Mouse (Mus musculus): ENCODE measurements at regions not wholly inside any gene's neighbourhood (a gene's known extent, or its start where the extent isn't known, plus 50 kb on each side); places are given as distances from the start of the nearest gene placed in this dataset.

- Histone ChIP-seq H3K4me3 (no peak overlapping the region), H3K9me3 (replicated peaks) (no peaks in the 10 kb centered on the region), H3K27ac (no peak overlapping the region), H3K27me3 (no peaks in the 10 kb centered on the region), H3K36me3 (ENCODE audit: poor library complexity, severe bottlenecking) (no peaks in the 10 kb centered on the region), H3K4me1 (no peaks in the 10 kb centered on the region), H3K9ac (no peak overlapping the region), H3K4me2 (no peak overlapping the region)
- 64% methylated on average over 3 of the region's 3 CpGs for WGBS
- peak; percentile 55 for ATAC-seq
These were observed 315.4 kb upstream of the Dnajc24 start for GRCm38 (mm10) chr2:106318695-106319266.

GRCm38 (mm10) chr2:106346781-106347180 is 343.4 kb upstream of the Dnajc24 start:
- Histone ChIP-seq H3K4me2 (no peak overlapping the region), H3K27ac (no peak overlapping the region), H3K36me3 (ENCODE audit: poor library complexity, severe bottlenecking) (no peaks in the 10 kb centered on the region), H3K4me3 (no peak overlapping the region), H3K27me3 (no peaks in the 10 kb centered on the region), H3K9me3 (replicated peaks) (no peaks in the 10 kb centered on the region), H3K4me1 (no peaks in the 10 kb centered on the region), H3K9ac (no peak overlapping the region)
- no peak for ATAC-seq
- 87% methylated on average over 6 of the region's 6 CpGs for WGBS

- Histone ChIP-seq H3K36me3 (ENCODE audit: poor library complexity, severe bottlenecking) (no peaks in the 10 kb centered on the region), H3K4me2 (no peak overlapping the region), H3K9ac (no peak overlapping the region), H3K27me3 (no peaks in the 10 kb centered on the region), H3K9me3 (replicated peaks) (no peaks in the 10 kb centered on the region), H3K4me1 (no peaks in the 10 kb centered on the region), H3K27ac (no peak overlapping the region), H3K4me3 (no peak overlapping the region)
- ATAC-seq, result no peak
- WGBS, result 98% methylated on average over 7 of the region's 7 CpGs
These were observed 343.9 kb upstream of the Dnajc24 start for GRCm38 (mm10) chr2:106347249-106347648.

- Histone ChIP-seq H3K9me3 (replicated peaks) (no peaks in the 10 kb centered on the region), H3K9ac (no peak overlapping the region)
- 77% methylated on average over 3 of the region's 3 CpGs for WGBS
These were observed 337.5 kb upstream of the Mpped2 start for GRCm38 (mm10) chr2:106355565-106355964.

GRCm38 (mm10) chr2:106355984-106356547 is 337.0 kb upstream of the Mpped2 start:
- Histone ChIP-seq H3K4me3 (no peak overlapping the region), H3K27ac (no peak overlapping the region), H3K36me3 (ENCODE audit: poor library complexity, severe bottlenecking) (no peaks in the 10 kb centered on the region), H3K9me3 (replicated peaks) (no peaks in the 10 kb centered on the region), H3K4me2 (peak overlapping the region; percentile 10; the same call in 1 of the 2 replicates), H3K9ac (no peak overlapping the region), H3K4me1 (peaks cover 16% of the 10 kb centered on the region), H3K27me3 (no peaks in the 10 kb centered on the region)
- peak; percentile 95 for ATAC-seq
- WGBS, result 39% methylated on average over 5 of the region's 5 CpGs

More at GRCm38 (mm10) chr2:106355565-106355964, 337.5 kb upstream of the Mpped2 start:
- ATAC-seq, result peak; percentile 54
- H3K4me1 ChIP-seq, result peaks cover 16% of the 10 kb centered on the region
- H3K4me3 ChIP-seq, result no peak overlapping the region
- H3K4me2 ChIP-seq, result no peak overlapping the region
- H3K27me3 ChIP-seq, result no peaks in the 10 kb centered on the region
- no peak overlapping the region for H3K27ac ChIP-seq
- H3K36me3 ChIP-seq (ENCODE audit: poor library complexity, severe bottlenecking), result no peaks in the 10 kb centered on the region

GRCm38 (mm10) chr2:106368641-106369040 is 324.4 kb upstream of the Mpped2 start:
- no peak overlapping the region for H3K27ac ChIP-seq
- no peak overlapping the region for H3K4me3 ChIP-seq
- no peak overlapping the region for H3K4me2 ChIP-seq
- no peaks in the 10 kb centered on the region for H3K36me3 ChIP-seq (ENCODE audit: poor library complexity, severe bottlenecking)
- ATAC-seq, result no peak
- no peak overlapping the region for H3K9ac ChIP-seq
- H3K4me1 ChIP-seq, result no peaks in the 10 kb centered on the region
- H3K27me3 ChIP-seq, result no peaks in the 10 kb centered on the region
- WGBS, result 93% methylated on average over 5 of the region's 5 CpGs
- H3K9me3 ChIP-seq (replicated peaks), result no peaks in the 10 kb centered on the region

- H3K27me3 ChIP-seq, result no peaks in the 10 kb centered on the region
- no peaks in the 10 kb centered on the region for H3K9me3 ChIP-seq (replicated peaks)
- no peak overlapping the region for H3K4me2 ChIP-seq
- H3K27ac ChIP-seq, result no peak overlapping the region
- no peak for ATAC-seq
- H3K4me3 ChIP-seq, result no peak overlapping the region
- H3K4me1 ChIP-seq, result no peaks in the 10 kb centered on the region
- 79% methylated on average over 14 of the region's 14 CpGs for WGBS
- no peak overlapping the region for H3K9ac ChIP-seq
- H3K36me3 ChIP-seq (ENCODE audit: poor library complexity, severe bottlenecking), result no peaks in the 10 kb centered on the region
These were observed 309.4 kb upstream of the Mpped2 start for GRCm38 (mm10) chr2:106383415-106384285.

- ATAC-seq, result no peak
- Histone ChIP-seq H3K4me2 (no peak overlapping the region), H3K9me3 (replicated peaks) (no peaks in the 10 kb centered on the region), H3K9ac (no peak overlapping the region), H3K4me1 (no peaks in the 10 kb centered on the region), H3K4me3 (no peak overlapping the region), H3K27ac (no peak overlapping the region), H3K36me3 (ENCODE audit: poor library complexity, severe bottlenecking) (no peaks in the 10 kb centered on the region), H3K27me3 (no peaks in the 10 kb centered on the region)
- 91% methylated on average over 5 of the region's 5 CpGs for WGBS
These were observed 308.8 kb upstream of the Mpped2 start for GRCm38 (mm10) chr2:106384286-106384595.

GRCm38 (mm10) chr2:106384842-106385241 is 308.2 kb upstream of the Mpped2 start:
- Histone ChIP-seq H3K4me2 (no peak overlapping the region), H3K36me3 (ENCODE audit: poor library complexity, severe bottlenecking) (no peaks in the 10 kb centered on the region), H3K4me3 (no peak overlapping the region), H3K9me3 (replicated peaks) (no peaks in the 10 kb centered on the region), H3K4me1 (no peaks in the 10 kb centered on the region), H3K9ac (no peak overlapping the region), H3K27me3 (no peaks in the 10 kb centered on the region), H3K27ac (no peak overlapping the region)
- ATAC-seq, result 0 out of 2 replicates have a peak, but pooled peaks have one; percentile 27
- 89% methylated on average over 3 of the region's 3 CpGs for WGBS

GRCm38 (mm10) chr2:106412158-106412557 is 280.9 kb upstream of the Mpped2 start:
- no peak overlapping the region for H3K4me2 ChIP-seq
- H3K4me1 ChIP-seq, result no peaks in the 10 kb centered on the region
- WGBS, result 89% methylated on average over 6 of the region's 6 CpGs
- no peaks in the 10 kb centered on the region for H3K27me3 ChIP-seq
- no peaks in the 10 kb centered on the region for H3K9me3 ChIP-seq (replicated peaks)
- no peak overlapping the region for H3K9ac ChIP-seq
- no peaks in the 10 kb centered on the region for H3K36me3 ChIP-seq (ENCODE audit: poor library complexity, severe bottlenecking)
- H3K4me3 ChIP-seq, result no peak overlapping the region
- no peak for ATAC-seq
- H3K27ac ChIP-seq, result no peak overlapping the region

GRCm38 (mm10) chr2:106415474-106416019 is 277.5 kb upstream of the Mpped2 start:
- ATAC-seq, result no peak
- H3K4me2 ChIP-seq, result no peak overlapping the region
- H3K27me3 ChIP-seq, result no peaks in the 10 kb centered on the region
- H3K36me3 ChIP-seq (ENCODE audit: poor library complexity, severe bottlenecking), result no peaks in the 10 kb centered on the region
- WGBS, result 70% methylated on average over 7 of the region's 7 CpGs
- H3K9ac ChIP-seq, result no peak overlapping the region
- no peak overlapping the region for H3K4me3 ChIP-seq
- H3K4me1 ChIP-seq, result no peaks in the 10 kb centered on the region
- H3K9me3 ChIP-seq (replicated peaks), result no peaks in the 10 kb centered on the region
- H3K27ac ChIP-seq, result no peak overlapping the region

GRCm38 (mm10) chr2:106418181-106418580 is 274.9 kb upstream of the Mpped2 start:
- no peaks in the 10 kb centered on the region for H3K9me3 ChIP-seq (replicated peaks)
- no peak overlapping the region for H3K9ac ChIP-seq
- no peaks in the 10 kb centered on the region for H3K27me3 ChIP-seq
- ATAC-seq, result no peak
- H3K27ac ChIP-seq, result no peak overlapping the region
- 49% methylated on average over 2 of the region's 2 CpGs for WGBS
- H3K36me3 ChIP-seq (ENCODE audit: poor library complexity, severe bottlenecking), result no peaks in the 10 kb centered on the region
- no peak overlapping the region for H3K4me3 ChIP-seq
- H3K4me2 ChIP-seq, result no peak overlapping the region
- H3K4me1 ChIP-seq, result no peaks in the 10 kb centered on the region
